Mouse (Mus musculus) limb, embryonic 14.5 days (tissue): ENCODE results near the gene Gm20388. TPM values are rescaled to one million over a fixed set of nuclear protein-coding genes. Genes with fewer than 3 reads are reported as not detected.

Source experiments
- ATAC-seq: fragments of 200-750 bp; cut with Nextera tagmentation; 2 replicates; pipeline ENCODE4 v1.8.0; 2017; ENCODE audit warnings: low read depth, moderate number of reproducible peaks, moderate TSS enrichment; ENCODE audit not compliant: low FRiP score
- DNase-seq: peaks from one replicate; pipeline ENCODE4 v3.0.0-alpha.2; 2015; ENCODE audit warnings: low spot score
- H3K27ac ChIP-seq: fragments of 300-500 bp; sonication (generic); replicated peaks from 2 replicates; pipeline ENCODE4 v1.5.1; 2014; ENCODE audit warnings: low read depth, mild to moderate bottlenecking, low read length, moderate library complexity, mixed read lengths
- H3K27me3 ChIP-seq: fragments of 300-500 bp; sonication (generic); 2 replicates; pipeline ENCODE4 v1.6.1; 2014; ENCODE audit warnings: low read length, mixed read lengths; ENCODE audit not compliant: control insufficient read depth, insufficient read depth
- H3K36me3 ChIP-seq: fragments of 300-500 bp; sonication (generic); 2 replicates; pipeline ENCODE4 v1.6.1; 2014; ENCODE audit warnings: mild to moderate bottlenecking, low read length, moderate library complexity, mixed read lengths; ENCODE audit not compliant: control insufficient read depth, insufficient read depth
- H3K4me1 ChIP-seq: fragments of 300-500 bp; sonication (generic); 2 replicates; pipeline ENCODE4 v1.6.1; 2014; ENCODE audit warnings: antibody characterized with exemption, low read length, mixed read lengths; ENCODE audit not compliant: control insufficient read depth, insufficient read depth
- H3K4me2 ChIP-seq: fragments of 300-500 bp; sonication (generic); replicated peaks from 2 replicates; pipeline ENCODE4 v1.6.1; 2014; ENCODE audit warnings: low read depth, mild to moderate bottlenecking, low read length, moderate library complexity; ENCODE audit not compliant: severe bottlenecking
- H3K4me3 ChIP-seq: fragments of 300-500 bp; sonication (generic); replicated peaks from 2 replicates; pipeline ENCODE4 v1.5.1; 2014; ENCODE audit warnings: low read length
- H3K9ac ChIP-seq: fragments of 300-500 bp; sonication (generic); 2 replicates; pipeline ENCODE4 v1.6.1; 2014; ENCODE audit warnings: mild to moderate bottlenecking, low read depth, low read length, moderate library complexity; ENCODE audit not compliant: severe bottlenecking
- H3K9me3 ChIP-seq: fragments of 300-500 bp; sonication (generic); 2 replicates; pipeline ENCODE4 v1.6.1; 2016; ENCODE audit warnings: low read length; ENCODE audit not compliant: control insufficient read depth
- POLR2A ChIP-seq: fragments of 200-500 bp; IDR thresholded peaks from 2 replicates; pipeline ENCODE4 v1.8.0; 2012; ENCODE audit warnings: inconsistent platforms, mild to moderate bottlenecking, moderate library complexity, borderline replicate concordance; ENCODE audit not compliant: insufficient read depth, insufficient read length; ENCODE audit errors: extremely low read depth
- WGBS: fragments of 180-500 bp; shearing (Covaris S2); extraction: QIAGEN DNeasy Blood & Tissue Kit; methylation state at CpG from one replicate; pipeline ENCODE4 v1.1.7; 2014; 5-methylcytosine and 5-hydroxymethylcytosine counted together
- polyA plus RNA-seq, 2 experiments: library from polyadenylated mRNA; depleted of rRNA in 1 of 2; stranded (reverse) in 1 of 2; unstranded in 1 of 2; fragments of >200 nt; fragmentation: Nextera tagmentation in 1 of 2; extraction: Ambion mirVana in 1 of 2; gene quantifications; 2 replicates each; pipeline versions ENCODE4 v1.2.1 to v1.2.3; 2012 to 2014

Gm20388 gene
- polyA plus RNA-seq, 2 experiments: 1.9 to 49.9 TPM

DNA sequence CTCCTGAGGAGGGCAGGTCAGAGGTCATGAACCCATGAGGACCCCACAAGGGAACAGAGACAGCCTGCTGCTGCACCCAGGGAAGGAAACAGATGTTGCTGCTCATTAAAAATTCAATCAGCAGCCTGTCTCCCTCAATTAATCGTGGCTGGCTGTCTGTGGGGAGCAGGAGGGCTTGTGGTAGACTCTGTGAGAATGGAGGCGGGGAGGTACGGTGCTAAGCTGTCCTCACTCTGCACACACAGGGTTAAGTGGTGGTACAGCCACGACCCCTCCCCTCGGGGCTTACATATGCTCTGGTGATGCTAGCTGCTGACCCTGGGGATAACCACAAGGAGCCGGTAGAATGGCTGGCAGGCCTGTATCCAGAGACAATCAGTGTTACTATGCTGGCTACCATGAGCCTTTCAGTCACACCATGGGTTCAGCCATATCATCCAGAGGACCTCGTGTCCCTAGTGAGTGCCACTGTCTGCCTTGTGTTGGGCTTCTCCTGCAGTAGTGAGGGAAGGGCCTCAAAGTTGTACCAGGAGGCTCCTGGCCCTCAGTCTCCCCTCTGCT is 654.6 kb downstream of the Gm20388 start:
- TF ChIP-seq POLR2A: no peak
- no peaks in the 10 kb centered on the region for H3K9me3 ChIP-seq
- peaks cover 39% of the 10 kb centered on the region for H3K36me3 ChIP-seq
- H3K4me3 ChIP-seq: no peak overlapping the region
- no peak overlapping the region for H3K9ac ChIP-seq
- 24% methylated on average over 7 of the region's 7 CpGs for WGBS
- no peak overlapping the region for H3K4me2 ChIP-seq
- H3K4me1 ChIP-seq: peaks cover 36% of the 10 kb centered on the region
- DNase-seq (no peak), ATAC-seq (no peak)
- H3K27me3 ChIP-seq: no peaks in the 10 kb centered on the region
- no peak overlapping the region for H3K27ac ChIP-seq

DNA sequence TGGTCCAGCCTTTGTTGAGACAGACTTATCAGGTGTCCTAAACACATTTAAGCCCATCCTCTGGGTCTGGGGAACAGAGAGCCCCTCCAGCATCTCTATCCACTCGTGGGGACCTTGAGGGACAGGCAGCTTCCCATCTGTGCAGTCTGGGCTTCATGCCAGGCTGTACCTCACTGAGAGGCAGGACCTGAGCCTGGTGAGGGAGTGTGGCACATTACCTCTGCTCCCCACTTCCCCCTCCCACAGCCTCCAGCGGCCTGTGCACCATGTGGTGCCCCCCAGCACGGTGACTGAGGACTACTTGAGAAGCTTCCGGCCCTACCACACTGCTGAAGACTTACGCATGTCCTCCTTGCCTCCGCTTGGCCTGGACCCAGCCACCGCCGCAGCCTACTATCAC is 656.0 kb downstream of the Gm20388 start:
- Histone ChIP-seq H3K27ac (no peak overlapping the region), H3K4me3 (no peak overlapping the region), H3K4me2 (no peak overlapping the region), H3K27me3 (no peaks in the 10 kb centered on the region), H3K9me3 (no peaks in the 10 kb centered on the region), H3K36me3 (peaks cover 53% of the 10 kb centered on the region), H3K9ac (no peak overlapping the region), H3K4me1 (peaks cover 36% of the 10 kb centered on the region)
- 77% methylated on average over 8 of the region's 8 CpGs for WGBS
- ATAC-seq (no peak), DNase-seq (no peak)
- TF ChIP-seq POLR2A: no peak

- Histone ChIP-seq H3K4me3 (no peak overlapping the region), H3K9ac (no peak overlapping the region), H3K4me2 (no peak overlapping the region), H3K36me3 (peaks cover 63% of the 10 kb centered on the region), H3K9me3 (no peaks in the 10 kb centered on the region), H3K4me1 (peaks cover 30% of the 10 kb centered on the region), H3K27ac (no peak overlapping the region), H3K27me3 (no peaks in the 10 kb centered on the region)
- ATAC-seq (no peak), DNase-seq (no peak)
- TF ChIP-seq POLR2A: no peak
- 96% methylated on average over 17 of the region's 17 CpGs for WGBS
These were observed 657.1 kb downstream of the Gm20388 start for GRCm38 (mm10) chr8:120567731-120568130.

DNA sequence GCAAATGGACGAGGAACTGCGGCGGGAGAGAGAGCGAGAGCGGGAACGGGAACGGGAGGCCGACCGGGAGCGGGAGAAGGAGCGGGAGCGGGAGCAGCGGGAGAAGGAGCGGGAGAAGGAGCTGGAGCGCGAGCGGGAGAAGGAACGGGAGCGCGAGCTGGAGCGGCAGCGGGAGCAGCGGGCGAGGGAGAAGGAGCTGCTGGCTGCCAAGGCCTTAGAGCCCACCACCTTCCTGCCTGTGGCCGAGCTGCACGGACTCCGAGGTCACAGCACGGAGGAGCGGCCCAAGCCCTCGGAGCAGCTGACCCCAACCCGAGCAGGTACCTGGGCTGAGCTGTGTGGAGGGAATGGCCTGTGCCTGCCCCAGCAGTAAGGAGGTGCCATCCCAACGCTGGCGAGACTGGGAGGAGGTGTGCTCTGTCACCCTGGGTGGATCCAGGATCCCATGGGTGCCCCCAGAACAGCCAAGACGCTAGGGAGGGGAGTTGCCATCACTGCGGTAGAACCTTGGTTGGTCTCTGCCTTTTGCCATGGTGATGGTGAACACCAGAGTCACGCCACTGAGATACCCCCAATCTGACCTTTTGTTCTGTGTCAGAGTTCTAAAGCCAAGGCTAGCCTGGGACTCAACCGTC is 657.6 kb downstream of the Gm20388 start:
- no peak overlapping the region for H3K27ac ChIP-seq
- no peak for TF ChIP-seq POLR2A
- no peaks in the 10 kb centered on the region for H3K27me3 ChIP-seq
- H3K9ac ChIP-seq: no peak overlapping the region
- 97% methylated on average over 37 of the region's 37 CpGs for WGBS
- H3K4me2 ChIP-seq: no peak overlapping the region
- DNase-seq (no peak), ATAC-seq (no peak)
- peaks cover 69% of the 10 kb centered on the region for H3K36me3 ChIP-seq
- no peaks in the 10 kb centered on the region for H3K9me3 ChIP-seq
- no peak overlapping the region for H3K4me3 ChIP-seq
- H3K4me1 ChIP-seq: peaks cover 24% of the 10 kb centered on the region

- H3K4me1 ChIP-seq: peaks cover 21% of the 10 kb centered on the region
- WGBS: 97% methylated on average over 9 of the region's 17 CpGs
- ATAC-seq: no peak
These were observed 658.5 kb downstream of the Gm20388 start for GRCm38 (mm10) chr8:120569123-120569522.

More at GRCm38 (mm10) chr8:120569123-120569522, 658.5 kb downstream of the Gm20388 start:
- H3K9me3 ChIP-seq: no peaks in the 10 kb centered on the region
- H3K4me2 ChIP-seq: no peak overlapping the region
- no peak overlapping the region for H3K27ac ChIP-seq
- no peak overlapping the region for H3K9ac ChIP-seq
- peaks cover 77% of the 10 kb centered on the region for H3K36me3 ChIP-seq
- H3K27me3 ChIP-seq: no peaks in the 10 kb centered on the region
- TF ChIP-seq POLR2A: no peak
- no peak for DNase-seq
- H3K4me3 ChIP-seq: no peak overlapping the region
